Mouse (Mus musculus) left cerebral cortex, postnatal 4 days (tissue): ENCODE measurements around the gene Hbs1l. TPM values are rescaled to one million over a fixed set of nuclear protein-coding genes. Genes with fewer than 3 reads are reported as not detected.

ENCODE experiments used
- DNase-seq: peaks from one replicate; pipeline ENCODE4 v3.0.0-alpha.2; 2022
- intact Hi-C: fragments of 180-260 bp; cut with DNase I; formaldehyde crosslinking; loops from one replicate; pipeline ENCODE4 v1.15.1; 2025
- total RNA-seq, 2 experiments: library from RNA; stranded (reverse); gene quantifications; 2 replicates each; pipeline ENCODE4 v1.2.3; 2021

The Hbs1l gene
- total RNA-seq, 2 experiments from 2014 or later: 97.7 to 102 TPM

DNA sequence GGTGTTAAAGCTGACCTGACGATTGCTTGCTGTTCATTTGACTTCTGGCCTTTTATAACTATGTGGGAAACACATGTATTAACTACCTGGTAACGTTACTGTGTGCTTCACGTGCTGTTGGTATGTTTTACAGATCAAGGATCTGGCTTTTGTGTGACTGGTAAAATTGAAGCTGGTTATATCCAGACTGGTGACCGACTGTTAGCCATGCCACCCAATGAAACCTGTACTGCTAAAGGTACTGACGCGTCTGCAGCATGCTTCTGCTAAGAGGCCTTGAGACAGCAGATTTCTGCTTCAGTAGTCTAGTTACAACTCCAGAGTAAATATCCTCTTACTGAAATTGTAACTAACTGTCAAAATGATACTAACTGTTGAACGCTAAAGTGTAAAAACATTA, 58.7 kb downstream of the Hbs1l start:
- intact Hi-C loops: no loop called here
- DNase-seq: no peak

- no peak for DNase-seq
Measured at GRCm38 (mm10) chr10:21357986-21358385, 62.2 kb downstream of the Hbs1l start.

DNA sequence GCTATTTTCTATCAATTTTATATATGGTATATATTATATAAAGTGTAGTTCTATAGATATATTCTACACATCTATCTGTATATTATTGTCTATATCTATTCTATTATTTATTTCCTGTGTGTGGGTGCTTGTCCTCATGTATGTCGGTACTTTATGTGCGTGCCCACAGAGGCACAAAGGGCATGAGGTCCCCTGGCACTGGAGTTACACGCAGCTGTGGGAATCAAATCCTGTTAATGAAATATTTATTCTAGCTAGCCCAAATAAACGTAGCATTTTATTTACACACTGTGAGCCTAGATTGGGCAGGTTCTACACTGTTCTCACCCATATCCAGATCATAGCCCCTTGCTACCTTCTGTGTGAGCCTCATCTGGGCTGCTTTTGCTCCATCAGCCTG, 63.3 kb downstream of the Hbs1l start:
- intact Hi-C loops: no loop called here
- DNase-seq: no peak

More at GRCm38 (mm10) chr10:21357986-21358385, 62.2 kb downstream of the Hbs1l start:
- intact Hi-C loops: no loop called here

DNA sequence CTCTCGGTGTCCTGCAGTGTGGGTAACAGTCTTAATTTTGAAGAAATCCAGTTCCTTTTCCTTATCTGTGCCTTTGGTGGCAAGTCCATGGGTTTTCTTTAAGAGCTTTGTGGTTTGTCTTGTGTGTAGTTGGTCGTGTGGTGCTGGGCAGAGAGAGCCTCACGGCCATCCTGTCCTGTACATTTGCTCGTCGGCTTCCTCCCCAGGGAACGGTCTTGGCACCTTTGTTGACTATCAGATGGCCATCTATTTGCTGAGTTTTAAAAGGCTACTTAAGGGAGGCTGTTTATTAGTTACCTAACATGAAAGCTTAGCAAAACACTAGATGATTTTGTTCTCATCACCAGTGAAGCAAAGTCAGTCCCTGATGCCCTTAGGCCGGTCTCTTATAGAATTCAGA, 66.1 kb downstream of the Hbs1l start:
- intact Hi-C loops: no loop called here
- peak; percentile 23 for DNase-seq

DNA sequence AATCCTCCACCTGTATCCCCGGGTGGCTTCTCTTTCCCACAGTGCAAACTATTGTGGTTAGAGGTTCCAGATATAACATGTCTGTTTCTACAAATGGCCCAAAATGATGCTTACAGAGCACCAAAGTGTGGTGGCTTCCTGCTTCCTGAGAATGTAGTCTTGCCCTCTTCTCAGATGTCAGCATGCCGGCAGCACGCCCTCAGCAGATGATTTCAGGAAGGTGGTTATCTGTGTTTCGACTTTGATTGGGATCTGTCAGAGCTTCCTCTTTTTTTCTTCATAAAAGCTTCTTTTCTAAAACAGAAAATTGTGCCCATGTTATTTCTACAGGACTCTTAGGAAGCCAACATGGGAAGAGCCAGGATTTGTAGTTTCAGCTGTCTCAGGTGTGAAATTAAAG, 67.5 kb downstream of the Hbs1l start:
- intact Hi-C loops: no loop called here
- DNase-seq: no peak

GRCm38 (mm10) chr10:21364946-21365345, 69.2 kb downstream of the Hbs1l start:
- intact Hi-C loops: no loop called here

DNA sequence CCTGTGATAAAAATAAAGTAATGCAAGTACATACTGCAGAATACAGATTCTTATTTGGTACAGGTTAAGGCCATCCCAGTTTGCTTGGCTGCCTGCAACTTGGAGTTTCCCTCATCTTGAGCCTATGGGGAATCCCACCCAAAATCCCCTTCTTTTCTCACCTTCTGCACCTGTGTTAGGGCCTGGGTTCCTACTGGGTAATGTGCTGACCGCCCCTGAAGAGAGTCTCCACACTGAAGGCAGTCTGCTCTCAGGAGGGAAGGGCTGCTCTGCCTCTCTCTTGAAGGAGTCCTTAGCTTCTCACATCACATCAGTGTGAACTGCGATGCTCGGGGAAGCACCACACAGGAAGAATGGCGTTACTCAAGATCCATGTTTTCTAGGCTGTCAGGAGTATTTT, 70.1 kb downstream of the Hbs1l start:
- intact Hi-C loops: no loop called here

More at GRCm38 (mm10) chr10:21364946-21365345, 69.2 kb downstream of the Hbs1l start:
- DNase-seq: no peak

DNA sequence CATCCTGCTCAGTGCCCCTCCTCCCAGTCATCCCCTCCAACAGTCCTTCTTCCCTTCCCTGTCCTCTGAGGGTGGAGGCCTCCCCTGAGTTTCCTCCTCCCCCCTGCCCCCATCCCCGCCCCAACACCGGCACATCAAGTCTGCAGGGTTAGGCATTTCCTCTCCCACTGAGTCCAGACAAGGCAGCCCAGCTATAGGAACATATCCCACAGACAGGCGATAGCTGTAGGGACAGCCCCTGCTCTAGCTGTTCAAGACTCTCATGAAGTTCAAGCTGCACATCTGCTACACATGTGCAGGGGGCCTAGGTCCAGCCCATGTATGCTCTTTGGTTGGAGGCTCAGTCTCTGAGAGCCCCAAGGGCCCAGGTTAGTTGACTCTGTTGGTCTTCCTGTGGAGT, 70.7 kb downstream of the Hbs1l start:
- intact Hi-C loops: no loop called here

More for the DNA sequence above, 70.1 kb downstream of the Hbs1l start:
- DNase-seq: no peak

DNA sequence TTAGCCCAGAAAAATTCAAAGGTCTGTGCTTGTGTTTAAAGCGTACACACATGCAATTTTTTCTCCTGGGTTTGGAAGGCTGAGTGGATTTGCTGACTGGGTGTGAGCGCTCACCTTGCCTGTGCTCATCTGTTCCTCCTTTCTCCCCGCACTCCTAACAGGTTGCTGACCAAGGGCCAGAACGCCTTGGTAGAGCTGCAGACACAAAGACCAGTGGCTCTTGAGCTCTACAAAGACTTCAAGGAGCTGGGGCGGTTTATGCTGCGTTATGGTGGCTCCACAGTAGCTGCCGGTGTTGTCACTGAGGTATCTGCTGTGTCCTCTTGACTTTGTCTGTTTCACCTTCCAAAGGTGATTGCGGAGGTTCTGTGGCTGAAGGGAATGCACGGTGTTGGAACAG, 71.7 kb downstream of the Hbs1l start:
- intact Hi-C loops: no loop called here
- DNase-seq: no peak

More for the DNA sequence above, 70.7 kb downstream of the Hbs1l start:
- DNase-seq: no peak

- no peak for DNase-seq
- intact Hi-C loops: no loop called here
Measured at GRCm38 (mm10) chr10:21369586-21369985, 73.8 kb downstream of the Hbs1l start.

GRCm38 (mm10) chr10:21372271-21372670, 76.5 kb downstream of the Hbs1l start:
- DNase-seq: no peak
- intact Hi-C loops: no loop called here

GRCm38 (mm10) chr10:21376682-21377473, 81.1 kb downstream of the Hbs1l start, which contains the start of gene Aldh8a1:
Gene Aldh8a1 (plus strand): TSS chr10:21377291.
- intact Hi-C loops: no loop called here
- DNase-seq: no peak

GRCm38 (mm10) chr10:21378196-21378944, 82.6 kb downstream of the Hbs1l start:
- intact Hi-C loops: no loop called here
- no peak for DNase-seq

DNA sequence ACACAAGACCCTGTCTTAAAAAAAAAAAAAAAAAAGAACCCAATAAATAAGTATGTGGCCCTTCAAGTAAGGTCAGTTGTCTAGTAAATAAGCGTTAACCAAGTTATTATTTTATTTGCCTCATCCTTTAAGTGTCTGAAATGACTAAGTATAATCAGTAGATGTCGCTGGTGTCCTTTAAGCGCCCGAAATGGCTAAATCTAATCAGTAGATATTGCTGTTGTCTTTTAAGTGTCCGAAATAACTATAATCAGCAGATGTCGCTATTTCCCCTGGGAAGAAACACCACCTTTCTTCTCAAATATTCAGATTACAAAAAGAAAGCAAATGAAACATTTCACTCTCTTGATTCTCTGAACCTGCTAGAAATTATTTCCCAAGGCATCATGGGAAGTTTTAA, 87.1 kb downstream of the Hbs1l start:
- DNase-seq: no peak
- intact Hi-C loops: loop anchor here (2.0 to 5.0 kb wide), 2 partner anchors 79 to 628 kb away; no protein-coding TSS in a partner anchor

GRCm38 (mm10) chr10:21385111-21385663, 89.4 kb downstream of the Hbs1l start:
- intact Hi-C loops: no loop called here

DNA sequence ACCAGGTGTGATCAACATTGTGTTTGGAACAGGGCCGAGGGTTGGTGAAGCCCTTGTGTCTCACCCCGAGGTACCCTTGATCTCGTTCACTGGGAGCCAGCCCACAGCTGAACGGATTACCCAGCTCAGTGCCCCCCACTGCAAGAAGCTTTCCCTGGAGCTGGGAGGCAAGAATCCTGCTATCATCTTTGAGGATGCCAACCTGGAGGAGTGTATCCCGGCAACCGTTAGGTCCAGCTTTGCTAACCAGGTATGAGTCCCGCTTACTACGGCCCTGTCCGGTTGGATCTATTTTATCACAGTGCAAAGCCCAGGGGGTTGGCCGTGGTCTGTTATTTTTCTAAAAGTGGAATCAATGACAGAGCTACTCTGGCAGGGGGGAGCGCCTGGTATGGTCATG, 93.3 kb downstream of the Hbs1l start:
- intact Hi-C loops: no loop called here
- DNase-seq: no peak

More at GRCm38 (mm10) chr10:21385111-21385663, 89.4 kb downstream of the Hbs1l start:
- DNase-seq: no peak

- no peak for DNase-seq
- intact Hi-C loops: loop anchor here (10.0 kb wide), 1 partner anchor 54 kb away; no protein-coding TSS in a partner anchor
Measured at GRCm38 (mm10) chr10:21390440-21390839, 94.7 kb downstream of the Hbs1l start.

- intact Hi-C loops: loop anchor here (10.0 kb wide), 1 partner anchor 54 kb away; no protein-coding TSS in a partner anchor
- peak; percentile 58 for DNase-seq
Measured at GRCm38 (mm10) chr10:21391286-21391685, 95.5 kb downstream of the Hbs1l start.

DNA sequence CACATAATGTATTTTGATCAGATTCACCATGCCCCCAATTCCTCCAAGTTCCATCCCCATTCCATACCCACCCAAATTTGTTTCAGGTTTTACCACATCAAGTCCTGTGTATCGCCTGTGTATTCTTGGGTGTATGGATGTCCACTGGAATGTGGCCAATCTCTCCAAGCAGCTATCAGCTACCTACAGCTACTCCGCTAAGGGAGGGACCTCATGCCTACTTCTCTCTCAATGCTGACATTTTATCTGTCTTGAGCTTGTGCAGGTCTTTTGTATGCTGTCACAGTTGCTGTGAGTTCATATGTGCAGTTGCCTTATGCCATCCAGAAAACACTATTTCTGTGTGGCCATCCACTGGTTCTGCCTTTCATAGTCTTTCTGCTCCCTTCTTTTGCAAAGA, 97.6 kb downstream of the Hbs1l start:
- intact Hi-C loops: loop anchor here (10.0 kb wide), 1 partner anchor 51 kb away; no protein-coding TSS in a partner anchor

GRCm38 (mm10) chr10:21395426-21396139, 99.8 kb downstream of the Hbs1l start:
- DNase-seq: no peak
- intact Hi-C loops: loop anchor here (10.0 kb wide), 1 partner anchor 49 kb away; no protein-coding TSS in a partner anchor

More for the DNA sequence above, 97.6 kb downstream of the Hbs1l start:
- DNase-seq: no peak
